Mouse (Mus musculus) left cerebral cortex, adult 2 months (tissue): ENCODE measurements around the gene Bbs10. TPM values are rescaled to one million over a fixed set of nuclear protein-coding genes. Genes with fewer than 3 reads are reported as not detected.

Experiments
- DNase-seq, 2 experiments: peaks; one replicate each; pipeline ENCODE4 v3.0.0; 2021 to 2022; ENCODE audit warnings: low spot score in 2 of 2, mixed read lengths in 1 of 2; ENCODE audit errors: extremely low spot score in 1 of 2
- H3K27ac ChIP-seq: fragments of 200-600 bp; 2 replicates; pipeline ENCODE4 v1.8.1; 2022
- H3K4me3 ChIP-seq: fragments of 200-600 bp; 2 replicates; pipeline ENCODE4 v1.8.1; 2022
- CTCF ChIP-seq: fragments of 200-600 bp; IDR thresholded peaks from 2 replicates; pipeline ENCODE4 v1.8.1; 2022; ENCODE audit warnings: antibody characterized with exemption, mild to moderate bottlenecking, moderate library complexity
- intact Hi-C: fragments of 180-260 bp; cut with DNase I; formaldehyde crosslinking; loops from one replicate; pipeline ENCODE4 v1.15.1; 2025
- total RNA-seq, 2 experiments: library from RNA; stranded (reverse); gene quantifications; 2 replicates each; pipeline ENCODE4 v1.2.3; 2021

Bbs10 gene
- total RNA-seq, 2 experiments from 2014 or later, result 4.9 to 6.7 TPM

DNA sequence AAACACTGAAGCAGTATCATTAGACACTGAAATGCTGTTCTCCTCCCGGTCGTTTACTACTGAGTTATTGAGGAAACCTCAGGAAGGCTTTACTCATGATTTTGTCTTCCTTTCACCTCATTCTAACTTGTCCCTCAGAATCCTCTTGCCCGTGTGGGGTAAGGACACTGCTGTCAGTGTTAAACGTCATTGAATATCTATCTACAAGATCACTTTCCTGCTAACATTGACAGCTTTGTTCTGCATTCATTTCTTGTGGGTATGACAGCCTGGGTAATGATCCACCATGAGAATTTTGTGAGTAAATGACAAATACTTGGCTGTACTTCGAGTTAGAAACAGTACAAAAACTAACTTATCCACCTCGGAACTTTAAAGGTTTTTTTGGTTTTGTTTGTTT, 848 bp upstream of the Bbs10 start:
- intact Hi-C loops, result loop anchor here (1.0 to 5.0 kb wide), 4 partner anchors 70 to 205 kb away; no protein-coding TSS in a partner anchor
- no peak overlapping the region for H3K4me3 ChIP-seq
- no peak overlapping the region; the same call in 1 of the 2 replicates for H3K27ac ChIP-seq
- TF ChIP-seq CTCF, result no peak
- DNase-seq, result peak in 1 of 2 experiments; percentile 5

DNA sequence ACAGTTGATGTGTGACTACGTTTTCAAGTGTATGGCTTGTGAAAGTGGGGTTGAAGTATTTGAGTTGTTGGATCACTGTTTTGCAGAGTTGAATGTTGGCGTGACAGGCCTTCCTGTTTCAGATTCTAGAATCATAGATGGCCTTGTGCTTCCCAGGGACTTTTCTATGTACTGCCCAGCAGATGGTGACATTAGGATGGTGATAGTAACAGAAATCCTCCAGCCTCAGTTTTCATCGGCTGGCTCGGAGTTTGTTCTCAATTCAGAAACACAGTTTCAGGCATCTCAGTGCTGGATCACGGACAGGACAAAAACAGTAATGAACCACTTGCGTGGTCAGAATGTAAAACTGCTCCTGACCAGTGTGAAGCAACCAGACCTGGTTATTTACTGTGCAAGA, 1.1 kb downstream of the Bbs10 start:
- peak overlapping the region; percentile 97 for H3K27ac ChIP-seq
- DNase-seq, result peak in 1 of 2 experiments; percentile 15
- TF ChIP-seq CTCF, result peak; percentile 45
- H3K4me3 ChIP-seq, result peak overlapping the region; percentile 72; the same call in 1 of the 2 replicates
- intact Hi-C loops, result loop anchor here (1.0 to 5.0 kb wide), 4 partner anchors 72 to 203 kb away; partner anchors contain the start of gene Nap1l1

DNA sequence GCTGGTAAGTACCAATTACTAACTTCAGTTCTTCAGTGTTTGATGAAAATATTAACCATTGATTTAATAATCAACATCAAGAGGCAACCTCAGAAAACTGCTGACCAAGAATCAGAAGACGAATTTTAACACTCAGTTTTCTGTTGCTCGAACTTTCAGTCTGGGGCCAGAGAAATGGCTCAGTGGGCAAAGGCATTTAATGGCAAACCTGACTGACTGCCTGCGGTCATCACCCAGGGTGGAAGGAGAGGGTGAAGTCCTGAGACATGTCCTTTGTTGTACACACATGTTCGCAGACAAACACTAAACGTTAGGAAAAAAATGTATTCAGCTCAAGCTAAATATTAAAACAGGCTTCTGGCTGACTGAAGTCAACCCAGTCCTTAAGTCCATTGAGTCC, 2.6 kb downstream of the Bbs10 start:
- intact Hi-C loops, result loop anchor here (2.0 to 10.0 kb wide), 2 partner anchors 654 to 672 kb away; partner anchors contain the start of gene Krr1
- H3K27ac ChIP-seq, result no peak overlapping the region
- no peak overlapping the region for H3K4me3 ChIP-seq
- no peak for TF ChIP-seq CTCF
- DNase-seq, result no peak

DNA sequence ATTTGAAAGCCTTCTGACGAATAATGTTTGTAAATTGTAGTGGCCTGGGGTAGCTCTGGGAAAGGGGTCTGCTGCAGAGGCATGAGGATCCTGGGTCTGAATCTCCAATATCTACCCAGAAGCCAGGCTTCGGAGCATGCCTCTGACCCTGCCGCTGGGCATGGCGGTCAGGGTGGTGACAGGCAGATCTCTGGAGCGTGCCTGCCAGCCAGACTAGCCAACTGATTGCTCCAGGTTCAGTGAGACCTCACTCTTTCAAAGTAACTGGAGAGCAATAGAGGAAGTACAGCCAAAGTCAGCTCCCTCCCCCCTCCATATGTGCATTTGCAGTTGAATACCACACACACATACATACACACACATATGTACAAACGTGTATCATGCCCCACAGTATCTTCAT, 4.0 kb downstream of the Bbs10 start:
- H3K27ac ChIP-seq, result no peak overlapping the region
- no peak for DNase-seq
- H3K4me3 ChIP-seq, result no peak overlapping the region
- TF ChIP-seq CTCF, result no peak
- intact Hi-C loops, result loop anchor here (10.0 kb wide), 1 partner anchor 652 kb away; no protein-coding TSS in a partner anchor

DNA sequence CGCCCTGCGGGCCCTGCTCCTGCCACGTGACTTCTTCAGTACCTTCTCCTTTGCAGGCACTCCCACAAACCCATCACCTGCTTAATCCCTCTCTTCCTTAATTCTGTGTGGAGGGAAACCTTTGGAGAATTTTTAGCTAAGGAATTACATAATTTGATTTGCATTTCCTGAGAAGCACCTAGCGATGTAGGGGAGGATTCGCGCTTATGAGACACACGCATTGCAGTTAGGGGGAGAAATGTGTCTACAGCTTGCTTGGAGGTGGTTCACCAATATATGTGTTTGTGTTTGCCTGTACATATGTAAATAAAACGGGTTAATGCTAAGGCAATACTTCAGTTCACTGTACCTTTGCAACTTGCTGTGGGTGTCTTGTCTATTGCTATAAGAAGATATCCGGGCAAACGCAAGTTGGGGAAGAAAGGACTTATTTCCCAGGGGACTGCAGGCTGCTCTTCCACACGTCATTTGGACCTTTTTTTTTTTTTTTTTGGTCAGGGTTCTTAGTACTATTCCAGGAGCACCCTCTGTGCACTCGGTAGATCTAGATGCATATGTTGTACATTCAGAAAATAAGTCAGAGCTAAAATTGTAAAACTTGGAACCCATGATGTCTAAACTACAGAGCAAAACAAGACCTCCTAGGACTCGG, 10.5 kb downstream of the Bbs10 start:
- intact Hi-C loops, result loop anchor here (2.0 to 10.0 kb wide), 2 partner anchors 74 to 646 kb away; no protein-coding TSS in a partner anchor
- Histone ChIP-seq H3K4me3 (no peak overlapping the region), H3K27ac (peak overlapping the region; percentile 80)
- no peak for TF ChIP-seq CTCF
- DNase-seq, result no peak

DNA sequence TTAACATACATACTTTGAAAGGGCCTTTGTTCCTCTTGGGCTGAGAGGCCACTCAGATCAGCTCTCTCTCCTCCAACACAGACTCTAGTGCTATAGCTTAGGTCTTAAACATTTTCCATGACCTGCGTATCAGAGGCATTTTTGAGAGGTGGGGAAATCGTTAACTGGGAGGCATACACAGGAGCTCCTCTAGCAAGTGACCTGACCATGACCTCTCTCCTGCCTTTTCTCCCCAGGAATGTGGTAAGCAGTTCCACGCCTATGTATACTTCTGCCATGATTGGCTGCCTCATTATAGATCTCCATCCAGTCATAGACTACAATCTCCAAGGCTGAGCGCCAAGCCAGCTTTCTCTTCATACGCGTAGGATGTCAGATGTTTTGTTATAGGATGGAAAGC, 14.8 kb downstream of the Bbs10 start:
- TF ChIP-seq CTCF, result no peak
- intact Hi-C loops, result no loop called here
- DNase-seq, result no peak
- Histone ChIP-seq H3K4me3 (no peak overlapping the region), H3K27ac (no peak overlapping the region)

DNA sequence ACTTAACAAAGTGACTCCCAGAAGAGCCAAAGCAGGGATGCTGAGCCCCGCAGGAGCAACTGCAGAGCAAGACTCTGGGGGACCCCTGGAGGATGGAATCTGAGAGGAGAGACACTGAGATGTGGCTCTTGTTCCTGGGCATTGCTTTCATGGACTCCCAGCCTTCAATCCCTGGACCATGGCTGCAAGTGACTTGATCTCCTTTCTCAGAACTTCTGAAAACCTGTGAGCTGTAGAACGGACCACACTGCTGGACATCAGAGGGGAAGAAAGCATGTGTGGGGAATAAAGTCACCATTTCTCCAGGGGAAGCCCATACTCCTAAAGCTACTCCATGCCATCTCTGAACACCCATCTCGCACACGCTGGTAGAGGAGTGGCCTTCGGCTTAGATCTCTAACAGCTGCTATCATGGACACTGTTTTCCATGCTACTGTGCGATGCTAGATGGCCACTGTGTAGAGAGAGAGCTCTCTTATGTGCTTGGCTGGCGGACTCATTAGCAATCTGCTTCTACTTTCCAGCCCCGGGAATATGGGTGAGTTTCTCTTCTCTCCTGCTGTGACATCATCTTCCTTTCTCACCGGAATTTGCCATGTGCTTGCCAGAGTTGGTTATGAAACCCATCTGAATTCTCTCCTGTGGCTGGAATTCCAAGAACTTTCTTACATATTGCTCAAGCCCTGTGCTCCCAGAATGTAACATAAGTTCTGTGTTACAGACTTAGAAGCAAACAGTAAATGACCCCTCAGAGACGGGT, 16.3 kb downstream of the Bbs10 start:
- no peak for TF ChIP-seq CTCF
- Histone ChIP-seq H3K4me3 (no peak overlapping the region), H3K27ac (peak overlapping the region; percentile 88)
- peak in 1 of 2 experiments; percentile 32 for DNase-seq
- intact Hi-C loops, result loop anchor here (1.0 to 5.0 kb wide), 2 partner anchors 107 to 157 kb away; partner anchors contain the start of gene Nap1l1

DNA sequence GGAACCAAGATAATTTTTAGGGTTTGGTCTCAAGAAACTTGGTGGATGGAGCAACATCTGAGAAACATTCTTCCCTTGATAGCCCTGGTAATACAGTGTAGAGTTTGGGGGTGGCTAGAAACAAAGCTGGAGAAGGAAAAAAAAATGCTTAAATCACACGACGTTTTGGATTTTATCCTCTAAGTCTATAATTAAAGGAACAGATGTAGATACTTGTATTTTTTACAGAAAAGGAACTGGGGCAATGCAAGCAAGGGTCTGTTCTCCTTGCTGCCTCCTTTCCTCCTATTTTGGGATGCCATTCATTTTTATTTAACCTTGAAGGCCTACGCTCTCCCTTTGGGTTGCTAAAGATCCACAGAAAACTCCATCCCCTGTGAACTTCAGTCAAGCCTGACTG, 17.5 kb downstream of the Bbs10 start:
- peak overlapping the region; percentile 88 for H3K27ac ChIP-seq
- intact Hi-C loops, result loop anchor here (1.0 to 5.0 kb wide), 3 partner anchors 66 to 156 kb away; partner anchors contain the start of gene Nap1l1
- DNase-seq, result no peak
- H3K4me3 ChIP-seq, result no peak overlapping the region
- no peak for TF ChIP-seq CTCF

DNA sequence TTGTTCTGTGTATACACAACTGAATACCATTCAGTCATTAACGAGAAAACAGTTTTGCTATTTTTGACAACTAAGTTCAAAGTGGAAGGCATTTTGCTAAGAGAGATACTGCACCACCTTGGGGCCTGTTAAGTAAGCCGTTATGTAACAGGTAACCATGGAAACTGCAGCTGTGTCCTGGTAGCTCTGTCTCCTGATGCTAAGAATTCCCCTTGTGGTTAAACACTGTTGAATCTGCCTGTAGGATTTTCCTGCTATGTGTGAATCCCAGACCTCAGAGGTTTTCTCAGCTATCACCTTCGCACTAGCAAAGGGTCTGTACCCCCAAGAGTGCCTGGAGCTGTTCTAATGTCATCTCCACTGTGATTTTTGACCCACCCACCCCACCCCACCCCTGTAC, 19.5 kb downstream of the Bbs10 start:
- Histone ChIP-seq H3K4me3 (no peak overlapping the region), H3K27ac (peak overlapping the region; percentile 66)
- DNase-seq, result peak; percentile 33 to 55
- intact Hi-C loops, result loop anchor here (5.0 kb wide), 1 partner anchor 154 kb away; the partner anchor contains the start of gene Nap1l1
- peak; percentile 42 for TF ChIP-seq CTCF

DNA sequence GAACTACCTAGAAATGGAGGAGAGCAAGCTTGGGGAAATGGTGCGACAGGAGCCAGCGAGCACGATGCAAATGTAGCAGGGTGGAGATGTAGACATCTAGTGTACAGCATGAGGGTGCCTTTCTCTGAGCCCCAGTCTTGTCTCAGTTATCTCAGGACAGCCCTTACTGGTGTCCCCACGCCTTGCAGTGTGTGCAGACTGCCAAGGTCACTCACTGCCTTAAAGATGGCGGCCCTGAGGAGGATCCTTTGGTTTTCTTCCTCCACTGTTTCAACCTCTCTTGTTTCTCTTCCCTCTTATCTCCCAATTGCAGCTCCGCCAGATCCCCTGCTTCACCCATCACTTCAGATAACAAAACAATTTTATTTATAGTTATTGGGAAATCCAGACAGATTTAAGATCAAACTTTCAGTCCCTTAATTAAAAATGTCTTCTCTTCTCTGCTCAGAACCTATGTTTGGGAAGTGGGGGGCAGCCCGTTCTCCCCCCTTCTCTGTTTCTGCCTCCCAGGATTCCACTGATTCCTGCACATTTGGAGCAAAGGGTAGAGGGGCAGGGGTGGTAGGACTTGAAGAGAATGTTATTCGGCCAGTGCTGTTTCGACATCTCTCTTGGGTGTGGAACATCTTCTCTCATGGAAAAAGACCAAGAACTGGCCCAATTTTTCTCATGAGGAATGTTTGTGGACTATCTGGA, 20.5 kb downstream of the Bbs10 start:
- intact Hi-C loops, result loop anchor here (5.0 kb wide), 1 partner anchor 153 kb away; the partner anchor contains the start of gene Nap1l1
- no peak overlapping the region for H3K4me3 ChIP-seq
- peak overlapping the region; percentile 66; the same call in 1 of the 2 replicates for H3K27ac ChIP-seq
- DNase-seq, result no peak
- TF ChIP-seq CTCF, result no peak

DNA sequence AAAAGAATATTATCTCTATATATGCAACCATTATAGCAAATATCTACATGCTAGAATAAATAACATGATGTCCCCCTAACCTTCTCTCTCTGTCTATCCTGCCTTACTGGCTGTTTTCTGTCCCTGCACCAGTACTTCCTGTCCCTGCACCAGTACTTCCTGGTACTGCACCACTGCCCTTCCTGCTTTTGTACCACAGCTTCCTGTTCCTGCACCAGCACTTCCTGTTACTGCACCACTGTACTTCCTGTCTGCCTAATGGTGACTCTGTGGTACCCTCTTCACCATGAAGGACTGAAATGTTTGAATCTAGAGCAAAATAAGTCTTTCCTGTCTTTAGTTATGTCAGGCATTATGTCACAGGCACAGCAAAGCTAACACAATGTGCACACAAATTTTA, 22.1 kb downstream of the Bbs10 start:
- TF ChIP-seq CTCF, result no peak
- Histone ChIP-seq H3K27ac (no peak overlapping the region), H3K4me3 (no peak overlapping the region)
- no peak for DNase-seq
- intact Hi-C loops, result no loop called here
